Mouse (Mus musculus) cerebellum, adult 2 months (tissue): Measurements from ENCODE around the gene Grm1. TPM values are rescaled to one million over a fixed set of nuclear protein-coding genes. Genes with fewer than 3 reads are reported as not detected.

Source experiments
- DNase-seq, 2 experiments: peaks; one replicate each; pipeline ENCODE4 v3.0.0; 2021
- H3K27ac ChIP-seq: fragments of 200-500 bp; 2 replicates; pipeline ENCODE4 v1.5.1; 2012; ENCODE audit warnings: low read length, control low read depth, inconsistent platforms; ENCODE audit not compliant: insufficient read depth
- H3K27me3 ChIP-seq: fragments of 200-500 bp; 2 replicates; pipeline ENCODE4 v1.6.1; 2012; ENCODE audit warnings: inconsistent platforms, mild to moderate bottlenecking, low read length, moderate library complexity; ENCODE audit not compliant: control insufficient read depth, insufficient read depth
- H3K4me1 ChIP-seq: fragments of 200-500 bp; 2 replicates; pipeline ENCODE4 v1.6.1; 2011; ENCODE audit warnings: low read length; ENCODE audit not compliant: control insufficient read depth, insufficient read depth
- H3K4me3 ChIP-seq: fragments of 200-500 bp; replicated peaks from 2 replicates; pipeline ENCODE3; 2011; ENCODE audit warnings: mild to moderate bottlenecking, low read depth, low read length, control low read depth; ENCODE audit not compliant: insufficient read depth
- CTCF ChIP-seq: fragments of 200-500 bp; IDR thresholded peaks from 2 replicates; pipeline ENCODE4 v1.5.1; 2011; ENCODE audit warnings: low read depth, mild to moderate bottlenecking, control low read depth, low read length, moderate library complexity, borderline replicate concordance; ENCODE audit not compliant: insufficient read depth
- POLR2A ChIP-seq: fragments of 200-500 bp; IDR thresholded peaks from 2 replicates; pipeline ENCODE4 v1.6.1; 2011; ENCODE audit warnings: low read length, control low read depth, borderline replicate concordance; ENCODE audit not compliant: insufficient read depth
- WGBS: fragments of 180-500 bp; shearing (Covaris S2); methylation state at CpG from one replicate; pipeline ENCODE4 v1.1.7; 2018; 5-methylcytosine and 5-hydroxymethylcytosine counted together
- polyA plus RNA-seq: library from polyadenylated mRNA; depleted of rRNA; stranded (reverse); fragments of >200 nt; gene quantifications from 2 replicates; pipeline ENCODE4 v1.2.3, GENCODE M21; 2012

Grm1 gene
- polyA plus RNA-seq, 1 experiment, result 69.6 TPM

DNA sequence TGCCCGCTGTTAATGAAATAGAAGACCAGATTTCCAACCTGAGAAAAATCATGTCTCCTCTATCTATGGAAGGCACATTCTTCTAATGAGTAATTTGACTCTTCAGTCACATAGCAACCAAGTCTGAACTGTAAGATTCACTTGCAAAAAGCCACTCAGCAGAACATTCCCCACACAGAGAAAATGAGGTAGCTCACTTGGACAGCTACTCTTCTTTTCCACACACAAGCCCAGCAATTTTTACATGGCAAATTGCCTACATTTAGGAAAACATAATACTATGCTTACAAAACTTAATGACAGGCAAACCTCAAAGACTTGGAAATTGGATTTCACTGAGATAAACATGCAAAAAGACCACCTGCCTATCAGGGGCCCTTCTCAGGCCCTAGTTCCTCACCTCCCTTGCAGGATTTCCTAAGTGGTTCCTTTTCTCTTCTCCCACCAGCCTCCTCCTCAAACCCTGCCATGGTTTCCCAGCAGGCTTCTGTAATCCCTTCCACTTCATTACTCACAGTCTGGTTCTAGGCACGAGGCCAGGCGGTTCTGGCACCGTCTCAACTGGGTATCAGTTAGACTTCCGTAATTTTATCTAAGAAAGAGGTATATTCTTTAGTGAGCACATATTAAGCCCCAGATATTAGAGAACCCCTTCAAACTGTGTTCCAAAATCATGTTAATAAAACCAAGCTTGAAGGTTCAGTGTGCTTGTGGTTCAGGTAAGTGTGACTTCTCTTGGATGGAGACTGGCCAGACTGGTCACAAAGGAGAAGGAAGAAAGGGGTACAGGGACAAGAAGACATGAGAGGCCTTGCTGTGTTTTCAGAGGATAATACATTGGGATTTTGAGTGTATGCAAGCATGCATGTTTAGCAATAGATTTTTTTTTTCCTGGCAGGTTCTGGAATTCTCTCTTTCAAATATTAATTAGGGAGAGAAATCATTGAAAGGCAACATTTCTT lies 269.1 kb downstream of the Grm1 start:
- TF ChIP-seq CTCF, result no peak
- H3K27ac ChIP-seq, result peak overlapping the region; percentile 22; the same call in 1 of the 2 replicates
- 9% methylated on average over 5 of the region's 5 CpGs for whole genome bisulfite sequencing

GRCm38 (mm10) chr10:10809777-10810176 lies 272.4 kb downstream of the Grm1 start:
- no peak overlapping the region for H3K27ac ChIP-seq
- TF ChIP-seq POLR2A (no peak), CTCF (no peak)
- WGBS, result over 99% methylated on average over 3 of the region's 3 CpGs
- no peak overlapping the region for H3K4me3 ChIP-seq
- no peak for DNase-seq
- H3K4me1 ChIP-seq, result peaks cover 6% of the 10 kb centered on the region; the same call in 1 of the 2 replicates
- no peaks in the 10 kb centered on the region for H3K27me3 ChIP-seq

More for the DNA sequence above, 269.1 kb downstream of the Grm1 start:
- H3K27me3 ChIP-seq, result no peaks in the 10 kb centered on the region
- DNase-seq, result peak; percentile 93 to 97
- no peak overlapping the region for H3K4me3 ChIP-seq
- H3K4me1 ChIP-seq, result peaks cover 4% of the 10 kb centered on the region; the same call in 1 of the 2 replicates

DNA sequence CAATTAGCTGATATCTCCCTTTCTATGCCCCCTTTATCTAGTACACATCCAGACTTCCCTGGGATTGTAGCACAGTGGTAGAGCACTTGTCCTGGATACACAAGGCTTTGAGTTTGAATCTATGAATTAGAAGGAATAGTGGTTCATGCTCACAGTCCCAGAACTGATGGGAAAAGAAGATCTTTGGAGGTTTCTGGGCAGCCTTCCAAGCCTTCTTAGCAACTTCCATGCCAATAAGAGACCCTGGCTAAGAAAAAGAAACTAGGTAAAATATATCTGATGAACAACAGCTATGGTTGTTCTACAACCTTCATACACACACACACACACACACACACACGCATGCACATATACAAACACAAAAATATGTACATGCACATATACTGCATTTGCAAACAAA lies 286.8 kb downstream of the Grm1 start:
- DNase-seq, result no peak
- Histone ChIP-seq H3K27me3 (no peaks in the 10 kb centered on the region), H3K27ac (no peak overlapping the region), H3K4me1 (0 out of 2 replicates have a peak, but pooled peaks cover 2% of the 10 kb centered on the region), H3K4me3 (no peak overlapping the region)
- WGBS, result 98% methylated on average over 1 of the region's 1 CpGs
- TF ChIP-seq POLR2A (no peak), CTCF (no peak)

DNA sequence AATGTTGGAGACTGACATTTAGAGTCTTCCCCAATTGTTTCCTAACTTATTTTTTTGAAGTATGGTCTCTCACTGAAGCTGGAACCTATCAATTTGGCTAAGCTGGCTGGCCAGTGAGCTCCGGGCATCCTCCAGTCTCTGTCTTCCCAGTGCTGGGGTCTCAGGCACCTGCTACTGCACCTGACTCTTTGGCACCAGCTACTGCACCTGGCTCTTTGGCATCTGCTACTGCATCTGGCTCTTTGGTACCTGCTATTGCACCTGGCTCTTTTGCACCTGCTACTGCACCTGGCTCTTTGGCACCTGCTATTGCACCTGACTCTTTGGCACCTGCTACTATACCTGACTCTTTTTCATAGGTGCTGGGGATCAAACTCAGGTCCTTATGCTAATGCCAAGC lies 291.7 kb downstream of the Grm1 start:
- no peak for TF ChIP-seq POLR2A
- TF ChIP-seq CTCF, result no peak
- peaks cover 5% of the 10 kb centered on the region; the same call in 1 of the 2 replicates for H3K4me1 ChIP-seq
- H3K27me3 ChIP-seq, result no peaks in the 10 kb centered on the region
- 16% methylated on average over 1 of the region's 1 CpGs for WGBS
- peak; percentile 60 to 76 for DNase-seq
- H3K27ac ChIP-seq, result peak overlapping the region; percentile 63; the same call in 1 of the 2 replicates
- no peak overlapping the region for H3K4me3 ChIP-seq

GRCm38 (mm10) chr10:10789967-10790366 lies 292.2 kb downstream of the Grm1 start:
- Histone ChIP-seq H3K4me3 (no peak overlapping the region), H3K27ac (no peak overlapping the region; the same call in 1 of the 2 replicates), H3K4me1 (peaks cover 5% of the 10 kb centered on the region; the same call in 1 of the 2 replicates), H3K27me3 (no peaks in the 10 kb centered on the region)
- 73% methylated on average over 4 of the region's 4 CpGs for WGBS
- peak in 1 of 2 experiments; percentile 26 for DNase-seq
- TF ChIP-seq POLR2A, result no peak
- no peak for TF ChIP-seq CTCF

- Histone ChIP-seq H3K27ac (no peak overlapping the region), H3K4me3 (no peak overlapping the region), H3K4me1 (peaks cover 5% of the 10 kb centered on the region; the same call in 1 of the 2 replicates), H3K27me3 (no peaks in the 10 kb centered on the region)
- no peak for DNase-seq
- TF ChIP-seq POLR2A (no peak), CTCF (no peak)
- 90% methylated on average over 6 of the region's 6 CpGs for WGBS
Observed at GRCm38 (mm10) chr10:10787906-10788416, 294.2 kb downstream of the Grm1 start.

- TF ChIP-seq CTCF (no peak), POLR2A (no peak)
Observed at GRCm38 (mm10) chr10:10785122-10785521, 297.0 kb downstream of the Grm1 start.

DNA sequence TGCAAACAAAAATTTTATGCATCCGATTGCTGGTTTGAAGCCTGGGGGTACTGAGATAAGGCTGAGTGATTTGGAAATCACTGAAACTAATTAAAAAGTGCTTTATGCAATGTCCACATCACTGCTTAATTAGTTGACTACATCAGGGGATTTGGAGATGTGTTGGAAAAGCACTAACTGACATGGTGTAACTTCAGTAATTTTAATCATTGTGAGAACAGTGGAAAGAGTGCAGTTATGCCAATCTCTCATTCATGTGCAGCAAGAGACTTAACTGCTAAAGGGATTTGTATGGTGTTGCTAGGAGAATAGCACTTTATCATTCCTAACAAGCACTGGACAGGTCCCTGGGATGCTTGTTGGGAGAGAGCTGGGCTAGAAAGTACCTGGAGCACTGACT lies 307.3 kb downstream of the Grm1 start:
- no peak overlapping the region for H3K27ac ChIP-seq
- TF ChIP-seq POLR2A, result no peak
- H3K4me3 ChIP-seq, result no peak overlapping the region
- no peaks in the 10 kb centered on the region for H3K27me3 ChIP-seq
- WGBS, result 85% methylated on average over 1 of the region's 1 CpGs
- DNase-seq, result no peak
- no peaks in the 10 kb centered on the region for H3K4me1 ChIP-seq

More at GRCm38 (mm10) chr10:10785122-10785521, 297.0 kb downstream of the Grm1 start:
- Histone ChIP-seq H3K27me3 (no peaks in the 10 kb centered on the region), H3K4me1 (peaks cover 3% of the 10 kb centered on the region; the same call in 1 of the 2 replicates), H3K4me3 (no peak overlapping the region), H3K27ac (no peak overlapping the region)
- DNase-seq, result no peak
- WGBS, result 59% methylated on average over 3 of the region's 3 CpGs
